Mouse (Mus musculus): Measurements from ENCODE around the gene Maco1. TPM values are rescaled to one million over a fixed set of nuclear protein-coding genes. Genes with fewer than 3 reads are reported as not detected.

Gene Maco1
- polyA plus RNA-seq, 1 experiment from 2014 or later = 22.6 TPM

- no peak overlapping the region for H3K4me3 ChIP-seq (ENCODE audit: low read depth, low read length)
- no peaks in the 10 kb centered on the region for H3K27me3 ChIP-seq (ENCODE audit: control insufficient read depth, insufficient read depth, low read length)
- H3K36me3 ChIP-seq (ENCODE audit: control insufficient read depth, insufficient read depth, low read length) = no peaks in the 10 kb centered on the region
- no peak for ATAC-seq (replicated peaks; ENCODE audit: insufficient number of reproducible peaks, low FRiP score, low TSS enrichment)
- WGBS (ENCODE audit: insufficient replicate concordance) = 47% methylated on average over 7 of the region's 7 CpGs
- H3K4me1 ChIP-seq (ENCODE audit: control insufficient read depth, insufficient read depth, low read length) = peaks cover 34% of the 10 kb centered on the region
- no peak overlapping the region for H3K9ac ChIP-seq (ENCODE audit: low read depth, low read length)
- H3K4me2 ChIP-seq = no peak overlapping the region
- H3K27ac ChIP-seq (ENCODE audit: low read depth, low read length) = no peak overlapping the region
- H3K9me3 ChIP-seq (replicated peaks; ENCODE audit: control insufficient read depth, low read length) = no peaks in the 10 kb centered on the region
Measured at GRCm38 (mm10) chr4:134769081-134769811, 83.9 kb downstream of the Maco1 start.

DNA sequence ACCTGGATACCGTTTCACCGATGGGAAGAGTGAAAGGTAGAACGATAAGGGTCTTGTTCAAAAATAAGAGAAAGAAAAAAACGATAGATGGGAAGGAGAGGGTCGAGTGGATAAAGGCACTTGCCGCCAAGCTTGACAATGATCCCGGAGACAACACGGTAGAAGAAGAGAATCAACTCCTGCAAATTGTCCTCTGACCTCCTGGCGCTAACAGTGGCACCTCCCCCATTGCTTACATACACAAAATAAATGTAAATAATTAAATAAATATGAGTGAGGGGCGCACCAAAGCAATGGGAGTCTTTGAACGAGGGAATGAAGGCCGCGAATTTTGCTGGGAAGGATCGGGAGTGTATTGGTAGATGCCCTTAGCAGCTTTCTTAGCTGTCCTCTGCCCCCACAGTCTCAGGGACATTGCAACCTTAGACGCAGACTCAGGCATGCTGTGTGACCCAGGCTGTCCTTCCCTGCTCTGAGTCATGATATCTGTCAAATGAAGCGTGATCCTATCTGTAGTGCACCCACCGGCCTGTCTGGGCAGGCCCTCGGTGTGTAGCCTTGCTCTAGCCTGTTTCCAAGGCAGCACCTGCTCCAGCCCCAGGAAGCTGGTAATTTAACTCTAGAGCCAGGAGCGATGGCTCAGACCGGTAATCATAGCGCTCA is 84.8 kb downstream of the Maco1 start:
- H3K9ac ChIP-seq (ENCODE audit: low read depth, low read length) = peak overlapping the region; percentile 88
- peaks cover 41% of the 10 kb centered on the region for H3K4me1 ChIP-seq (ENCODE audit: control insufficient read depth, insufficient read depth, low read length)
- WGBS (ENCODE audit: insufficient replicate concordance) = 9% methylated on average over 21 of the region's 21 CpGs

DNA sequence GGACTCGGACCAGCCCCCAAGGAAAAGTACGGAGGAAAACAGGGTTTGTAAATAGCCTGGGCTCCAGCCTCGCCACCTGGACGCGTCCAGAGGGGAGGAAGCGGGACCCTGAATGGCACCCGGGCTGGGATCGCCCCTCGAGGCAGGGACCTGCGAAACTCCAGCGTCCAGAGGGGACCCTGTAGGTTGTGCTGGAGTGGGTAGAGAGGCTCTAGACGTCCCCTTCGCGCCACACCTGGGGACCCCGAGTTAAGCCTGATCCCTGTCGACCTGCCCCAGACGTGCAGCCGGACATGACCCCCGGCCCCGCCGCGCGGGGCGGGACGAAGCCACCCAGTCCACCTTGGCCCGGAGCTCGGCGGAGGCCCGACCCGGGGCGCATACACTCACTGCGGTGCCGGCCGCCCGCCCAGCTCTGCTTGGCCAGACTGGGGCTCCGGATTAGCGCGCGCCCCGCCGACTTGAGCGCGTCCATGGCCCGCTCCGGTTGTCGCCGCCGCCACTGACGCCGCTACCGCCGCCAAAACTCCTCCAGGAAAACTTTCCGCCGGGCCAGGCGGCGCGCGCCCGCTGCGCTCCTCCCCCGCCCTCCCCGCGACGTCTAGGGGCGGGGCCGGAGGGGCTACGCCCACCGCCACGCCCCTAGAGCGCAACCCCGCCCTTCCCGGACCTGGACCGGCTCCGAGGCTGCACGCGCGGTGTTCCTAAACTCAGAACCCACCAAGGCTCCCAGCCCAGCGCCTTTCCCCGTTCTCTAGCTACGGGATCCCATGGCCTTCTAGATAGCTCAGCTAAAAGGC is 85.5 kb downstream of the Maco1 start, which contains the start of gene Ldlrap1:
Gene Ldlrap1 (minus strand): TSS at position 599 of the 800 bp plus-strand sequence.
- Histone ChIP-seq H3K9me3 (replicated peaks; ENCODE audit: control insufficient read depth, low read length) (no peaks in the 10 kb centered on the region), H3K27ac (ENCODE audit: low read depth, low read length) (peak within 1 kb of the TSS; percentile 75), H3K36me3 (ENCODE audit: control insufficient read depth, insufficient read depth, low read length) (no peaks in the 10 kb centered on the region), H3K4me1 (ENCODE audit: control insufficient read depth, insufficient read depth, low read length) (peaks cover 39% of the 10 kb centered on the region), H3K4me2 (peak within 1 kb of the TSS; percentile 95), H3K27me3 (ENCODE audit: control insufficient read depth, insufficient read depth, low read length) (no peaks in the 10 kb centered on the region), H3K9ac (ENCODE audit: low read depth, low read length) (peak within 1 kb of the TSS; percentile 88), H3K4me3 (ENCODE audit: low read depth, low read length) (peak within 1 kb of the TSS; percentile 87)
- peak; percentile 85 for ATAC-seq (replicated peaks; ENCODE audit: insufficient number of reproducible peaks, low FRiP score, low TSS enrichment)
- under 1% methylated on average over 64 of the region's 80 CpGs for WGBS (ENCODE audit: insufficient replicate concordance)

More for the DNA sequence above, 84.8 kb downstream of the Maco1 start:
- ATAC-seq (replicated peaks; ENCODE audit: insufficient number of reproducible peaks, low FRiP score, low TSS enrichment) = no peak
- Histone ChIP-seq H3K4me2 (peak overlapping the region; percentile 95), H3K4me3 (ENCODE audit: low read depth, low read length) (peak overlapping the region; percentile 87), H3K27ac (ENCODE audit: low read depth, low read length) (no peak overlapping the region), H3K9me3 (replicated peaks; ENCODE audit: control insufficient read depth, low read length) (no peaks in the 10 kb centered on the region), H3K27me3 (ENCODE audit: control insufficient read depth, insufficient read depth, low read length) (no peaks in the 10 kb centered on the region), H3K36me3 (ENCODE audit: control insufficient read depth, insufficient read depth, low read length) (no peaks in the 10 kb centered on the region)

DNA sequence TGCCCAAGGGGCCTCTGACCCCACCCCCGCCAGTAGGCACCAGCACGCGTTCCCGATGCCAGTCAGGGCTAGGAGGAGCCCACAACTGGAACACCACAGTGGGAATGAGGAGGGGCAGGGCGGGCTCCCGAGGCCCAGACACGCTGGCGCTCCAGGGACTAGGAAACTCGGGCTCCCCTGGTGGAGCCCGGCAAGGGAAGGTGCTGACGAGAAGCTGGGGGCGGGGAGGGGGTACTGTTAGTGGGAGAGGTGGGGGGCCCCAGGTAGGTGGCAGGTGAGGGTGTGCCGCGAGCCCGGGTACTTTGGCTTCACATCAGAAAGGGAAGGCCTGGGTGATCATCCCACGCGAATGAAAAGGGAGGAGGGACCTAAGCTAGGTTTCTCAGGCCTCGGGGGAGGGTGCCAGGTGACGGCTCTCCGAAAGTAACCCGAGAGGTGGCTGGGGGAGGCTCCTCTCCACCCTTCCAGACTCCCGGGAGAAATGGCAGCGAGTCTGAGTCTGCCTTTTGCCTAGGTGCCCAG is 86.2 kb downstream of the Maco1 start:
- Histone ChIP-seq H3K4me2 (peak overlapping the region; percentile 95), H3K27ac (ENCODE audit: low read depth, low read length) (no peak overlapping the region), H3K4me1 (ENCODE audit: control insufficient read depth, insufficient read depth, low read length) (peaks cover 44% of the 10 kb centered on the region), H3K27me3 (ENCODE audit: control insufficient read depth, insufficient read depth, low read length) (no peaks in the 10 kb centered on the region), H3K4me3 (ENCODE audit: low read depth, low read length) (peak overlapping the region; percentile 87), H3K36me3 (ENCODE audit: control insufficient read depth, insufficient read depth, low read length) (no peaks in the 10 kb centered on the region), H3K9me3 (replicated peaks; ENCODE audit: control insufficient read depth, low read length) (no peaks in the 10 kb centered on the region), H3K9ac (ENCODE audit: low read depth, low read length) (peak overlapping the region; percentile 88)
- WGBS (ENCODE audit: insufficient replicate concordance) = 1% methylated on average over 23 of the region's 23 CpGs
- no peak for ATAC-seq (replicated peaks; ENCODE audit: insufficient number of reproducible peaks, low FRiP score, low TSS enrichment)

DNA sequence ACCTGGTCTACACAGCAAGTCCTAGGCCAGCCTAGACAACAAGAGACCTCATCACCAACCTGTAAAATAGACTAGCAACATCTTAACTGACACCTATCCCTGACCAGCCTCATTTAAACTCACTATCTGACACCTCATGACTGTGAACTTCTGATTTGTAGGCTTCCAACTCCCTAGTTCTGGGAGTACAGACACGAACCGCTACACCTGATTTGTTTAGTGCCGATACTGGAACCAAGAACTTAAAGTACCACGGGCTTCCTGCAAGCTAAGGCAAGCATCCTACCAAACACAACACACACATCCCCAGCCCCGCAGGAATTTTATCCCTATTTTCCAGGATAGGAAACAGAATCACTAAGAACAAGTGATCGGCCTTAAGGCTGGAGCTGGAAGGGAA is 86.9 kb downstream of the Maco1 start:
- no peaks in the 10 kb centered on the region for H3K9me3 ChIP-seq (replicated peaks; ENCODE audit: control insufficient read depth, low read length)
- H3K27ac ChIP-seq (ENCODE audit: low read depth, low read length) = no peak overlapping the region
- no peaks in the 10 kb centered on the region for H3K36me3 ChIP-seq (ENCODE audit: control insufficient read depth, insufficient read depth, low read length)
- peak overlapping the region; percentile 95 for H3K4me2 ChIP-seq
- peak overlapping the region; percentile 88; the same call in 1 of the 2 replicates for H3K9ac ChIP-seq (ENCODE audit: low read depth, low read length)
- H3K27me3 ChIP-seq (ENCODE audit: control insufficient read depth, insufficient read depth, low read length) = no peaks in the 10 kb centered on the region
- no peak for ATAC-seq (replicated peaks; ENCODE audit: insufficient number of reproducible peaks, low FRiP score, low TSS enrichment)
- H3K4me3 ChIP-seq (ENCODE audit: low read depth, low read length) = peak overlapping the region; percentile 87
- peaks cover 48% of the 10 kb centered on the region for H3K4me1 ChIP-seq (ENCODE audit: control insufficient read depth, insufficient read depth, low read length)
- 61% methylated on average over 6 of the region's 6 CpGs for WGBS (ENCODE audit: insufficient replicate concordance)

DNA sequence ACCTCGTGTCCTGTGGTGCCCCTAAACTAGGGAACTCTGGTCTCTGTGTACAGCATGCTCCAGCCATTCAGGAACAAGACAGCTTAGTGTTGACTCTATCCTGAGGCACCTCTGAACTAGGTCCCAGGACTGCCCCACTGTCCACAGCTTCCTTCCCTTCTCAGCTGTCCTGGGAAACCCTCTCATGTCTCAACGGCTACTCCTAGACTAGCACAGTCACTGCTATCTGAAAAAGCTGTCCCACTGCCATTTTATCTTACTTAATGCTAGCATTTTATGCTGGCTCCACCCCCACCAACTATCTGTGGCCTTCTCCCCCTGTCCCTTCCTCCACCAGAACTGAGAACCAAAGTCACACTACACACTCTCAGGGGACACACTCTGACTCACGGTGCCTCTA is 88.8 kb downstream of the Maco1 start:
- no peak overlapping the region for H3K4me3 ChIP-seq (ENCODE audit: low read depth, low read length)
- ATAC-seq (replicated peaks; ENCODE audit: insufficient number of reproducible peaks, low FRiP score, low TSS enrichment) = no peak
- H3K27me3 ChIP-seq (ENCODE audit: control insufficient read depth, insufficient read depth, low read length) = no peaks in the 10 kb centered on the region
- peaks cover 67% of the 10 kb centered on the region for H3K4me1 ChIP-seq (ENCODE audit: control insufficient read depth, insufficient read depth, low read length)
- peak overlapping the region; percentile 20; the same call in 1 of the 2 replicates for H3K4me2 ChIP-seq
- H3K36me3 ChIP-seq (ENCODE audit: control insufficient read depth, insufficient read depth, low read length) = no peaks in the 10 kb centered on the region
- 34% methylated on average over 3 of the region's 3 CpGs for whole genome bisulfite sequencing (ENCODE audit: insufficient replicate concordance)
- 0 out of 2 replicates have a peak overlapping the region, but pooled peaks have one; percentile 0 for H3K27ac ChIP-seq (ENCODE audit: low read depth, low read length)
- no peaks in the 10 kb centered on the region for H3K9me3 ChIP-seq (replicated peaks; ENCODE audit: control insufficient read depth, low read length)
- H3K9ac ChIP-seq (ENCODE audit: low read depth, low read length) = peak overlapping the region; percentile 39; the same call in 1 of the 2 replicates

DNA sequence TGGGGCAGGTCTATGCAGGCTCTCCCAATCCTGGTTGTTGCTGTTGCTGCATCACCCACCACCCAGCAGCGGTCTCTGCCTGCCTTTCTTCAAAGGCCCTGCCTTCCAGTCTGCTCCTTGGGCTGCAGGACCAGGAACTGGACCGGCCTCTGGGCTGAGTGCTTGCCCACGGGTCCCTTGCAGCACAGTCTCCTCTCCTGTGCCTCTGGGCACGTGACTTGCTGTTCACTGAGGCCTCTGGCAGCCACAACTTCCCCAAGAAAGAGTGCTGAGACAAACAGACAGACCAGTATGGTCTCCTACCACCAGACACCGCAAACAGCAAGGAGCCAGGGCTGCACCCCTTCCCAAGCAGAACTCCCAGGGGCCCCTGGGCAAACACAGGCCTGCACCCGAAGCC is 90.8 kb downstream of the Maco1 start:
- Histone ChIP-seq H3K4me2 (no peak overlapping the region), H3K36me3 (ENCODE audit: control insufficient read depth, insufficient read depth, low read length) (no peaks in the 10 kb centered on the region), H3K9me3 (replicated peaks; ENCODE audit: control insufficient read depth, low read length) (no peaks in the 10 kb centered on the region), H3K4me1 (ENCODE audit: control insufficient read depth, insufficient read depth, low read length) (peaks cover 73% of the 10 kb centered on the region), H3K9ac (ENCODE audit: low read depth, low read length) (no peak overlapping the region; the same call in 1 of the 2 replicates), H3K27ac (ENCODE audit: low read depth, low read length) (peak overlapping the region; percentile 36; the same call in 1 of the 2 replicates), H3K4me3 (ENCODE audit: low read depth, low read length) (no peak overlapping the region), H3K27me3 (ENCODE audit: control insufficient read depth, insufficient read depth, low read length) (no peaks in the 10 kb centered on the region)
- no peak for ATAC-seq (replicated peaks; ENCODE audit: insufficient number of reproducible peaks, low FRiP score, low TSS enrichment)
- WGBS (ENCODE audit: insufficient replicate concordance) = 85% methylated on average over 6 of the region's 6 CpGs

GRCm38 (mm10) chr4:134760793-134761201 is 92.3 kb downstream of the Maco1 start:
- Histone ChIP-seq H3K4me2 (peak overlapping the region; percentile 49), H3K27ac (ENCODE audit: low read depth, low read length) (peak overlapping the region; percentile 76)

More at GRCm38 (mm10) chr4:134760793-134761201, 92.3 kb downstream of the Maco1 start:
- WGBS (ENCODE audit: insufficient replicate concordance) = 15% methylated on average over 9 of the region's 9 CpGs
- H3K4me3 ChIP-seq (ENCODE audit: low read depth, low read length) = no peak overlapping the region
- ATAC-seq (replicated peaks; ENCODE audit: insufficient number of reproducible peaks, low FRiP score, low TSS enrichment) = peak; percentile 44
- H3K4me1 ChIP-seq (ENCODE audit: control insufficient read depth, insufficient read depth, low read length) = peaks cover 73% of the 10 kb centered on the region
- H3K9me3 ChIP-seq (replicated peaks; ENCODE audit: control insufficient read depth, low read length) = no peaks in the 10 kb centered on the region
- no peaks in the 10 kb centered on the region for H3K36me3 ChIP-seq (ENCODE audit: control insufficient read depth, insufficient read depth, low read length)
- no peaks in the 10 kb centered on the region for H3K27me3 ChIP-seq (ENCODE audit: control insufficient read depth, insufficient read depth, low read length)
- H3K9ac ChIP-seq (ENCODE audit: low read depth, low read length) = peak overlapping the region; percentile 46; the same call in 1 of the 2 replicates

All from heart, embryonic 11.5 days (tissue).